Mouse (Mus musculus): ENCODE data around the gene Faap20.

GRCm38 (mm10) chr4:155238276-155238675 lies 11.3 kb upstream of the Faap20 start:
- no peak for TF ChIP-seq CTCF (conservative IDR thresholded peaks at IDR 0.05; ENCODE audit: low read length)
- TF ChIP-seq POU5F1 (IDR thresholded peaks at IDR 0.05; ENCODE audit: borderline replicate concordance, low read length) = no peak
- TF ChIP-seq NANOG (IDR thresholded peaks at IDR 0.05; ENCODE audit: borderline replicate concordance, low read length) = no peak

Measured in E14TG2a.4 (cell line).